Mouse (Mus musculus): ENCODE data around the gene Fam129a.
"Not testable (repeated sequence)": the region's sequence is repeated elsewhere in the genome, so short reads cannot be mapped to it uniquely, and the experiment has no call there.

The Fam129a gene

GRCm38 (mm10) chr1:151584182-151584471 is 13.1 kb downstream of the Fam129a start:
- no peak for DNase-seq (ENCODE audit: low spot score in 2 of 2)

- no peak for DNase-seq (ENCODE audit: low spot score in 2 of 2)
These were observed 13.7 kb downstream of the Fam129a start for GRCm38 (mm10) chr1:151584565-151585216.

GRCm38 (mm10) chr1:151585647-151586046 is 14.7 kb downstream of the Fam129a start:
- DNase-seq (ENCODE audit: low spot score in 2 of 2): no peak

- no peak for DNase-seq (ENCODE audit: low spot score in 2 of 2)
These were observed 21.4 kb downstream of the Fam129a start for GRCm38 (mm10) chr1:151592085-151593017.

GRCm38 (mm10) chr1:151594906-151595305 is 23.9 kb downstream of the Fam129a start:
- no peak for DNase-seq (ENCODE audit: low spot score in 2 of 2)

GRCm38 (mm10) chr1:151595600-151596299 is 24.8 kb downstream of the Fam129a start:
- no peak for DNase-seq (ENCODE audit: low spot score in 2 of 2)

- no peak for DNase-seq (ENCODE audit: low spot score in 2 of 2)
These were observed 25.6 kb downstream of the Fam129a start for GRCm38 (mm10) chr1:151596562-151596961.

GRCm38 (mm10) chr1:151597677-151598297 is 26.8 kb downstream of the Fam129a start:
- DNase-seq (ENCODE audit: low spot score in 2 of 2): no peak

GRCm38 (mm10) chr1:151598876-151599275 is 27.9 kb downstream of the Fam129a start:
- no peak for DNase-seq (ENCODE audit: low spot score in 2 of 2)

- DNase-seq (ENCODE audit: low spot score in 2 of 2): no peak
These were observed 33.3 kb downstream of the Fam129a start for GRCm38 (mm10) chr1:151604328-151604727.

GRCm38 (mm10) chr1:151607957-151608356 is 37.0 kb downstream of the Fam129a start:
- not testable (repeated sequence) for DNase-seq (ENCODE audit: low spot score in 2 of 2)

- DNase-seq (ENCODE audit: low spot score in 2 of 2): no peak
These were observed 39.6 kb downstream of the Fam129a start for GRCm38 (mm10) chr1:151610621-151611020.

GRCm38 (mm10) chr1:151614320-151614935 is 43.4 kb downstream of the Fam129a start:
- DNase-seq (ENCODE audit: low spot score in 2 of 2): no peak

- no peak for DNase-seq (ENCODE audit: low spot score in 2 of 2)
These were observed 44.6 kb downstream of the Fam129a start for GRCm38 (mm10) chr1:151615625-151616024.

- peak in 1 of 2 experiments; percentile 17 for DNase-seq (ENCODE audit: low spot score in 2 of 2)
These were observed 45.7 kb downstream of the Fam129a start for GRCm38 (mm10) chr1:151616555-151617205.

- DNase-seq (ENCODE audit: low spot score in 2 of 2): no peak
These were observed 47.3 kb downstream of the Fam129a start for GRCm38 (mm10) chr1:151618251-151618650.

- no peak for DNase-seq (ENCODE audit: low spot score in 2 of 2)
These were observed 48.3 kb downstream of the Fam129a start for GRCm38 (mm10) chr1:151619281-151619711.

- no peak for DNase-seq (ENCODE audit: low spot score in 2 of 2)
These were observed 49.7 kb downstream of the Fam129a start for GRCm38 (mm10) chr1:151620730-151621129.

GRCm38 (mm10) chr1:151624442-151625226 is 53.6 kb downstream of the Fam129a start:
- no peak for DNase-seq (ENCODE audit: low spot score in 2 of 2)

- no peak for DNase-seq (ENCODE audit: low spot score in 2 of 2)
These were observed 54.3 kb downstream of the Fam129a start for GRCm38 (mm10) chr1:151625260-151625659.
